Mouse (Mus musculus) liver, embryonic 12.5 days (tissue): ENCODE measurements around the gene Oip5. TPM values are rescaled to one million over a fixed set of nuclear protein-coding genes. Genes with fewer than 3 reads are reported as not detected.
"Not testable (repeated sequence)": the region's sequence is repeated elsewhere in the genome, so short reads cannot be mapped to it uniquely, and the experiment has no call there.

Source experiments
- ATAC-seq: fragments of 200-750 bp; cut with Nextera tagmentation; 2 replicates; pipeline ENCODE4 v1.8.0; 2017; ENCODE audit warnings: moderate number of reproducible peaks, mild to moderate bottlenecking, moderate library complexity
- H3K27ac ChIP-seq: fragments of 300-500 bp; sonication (generic); 2 replicates; pipeline ENCODE4 v1.5.1; 2016; ENCODE audit warnings: mild to moderate bottlenecking
- H3K27me3 ChIP-seq: fragments of 300-500 bp; sonication (generic); replicated peaks from 2 replicates; pipeline ENCODE4 v1.6.1; 2016; ENCODE audit warnings: mild to moderate bottlenecking, moderate library complexity
- H3K36me3 ChIP-seq: fragments of 300-500 bp; sonication (generic); 2 replicates; pipeline ENCODE4 v1.6.1; 2016; ENCODE audit warnings: mild to moderate bottlenecking, moderate library complexity
- H3K4me1 ChIP-seq: fragments of 300-500 bp; sonication (generic); 2 replicates; pipeline ENCODE4 v1.6.1; 2016
- H3K4me2 ChIP-seq: fragments of 300-500 bp; sonication (generic); 2 replicates; pipeline ENCODE4 v1.6.1; 2016; ENCODE audit warnings: mild to moderate bottlenecking, moderate library complexity
- H3K4me3 ChIP-seq: fragments of 300-500 bp; sonication (generic); 2 replicates; pipeline ENCODE4 v1.5.1; 2016; ENCODE audit warnings: mild to moderate bottlenecking, moderate library complexity
- H3K9ac ChIP-seq: fragments of 300-500 bp; sonication (generic); 2 replicates; pipeline ENCODE4 v1.6.1; 2016; ENCODE audit warnings: mild to moderate bottlenecking, moderate library complexity
- H3K9me3 ChIP-seq: fragments of 300-500 bp; sonication (generic); replicated peaks from 2 replicates; pipeline ENCODE4 v1.6.1; 2016; ENCODE audit warnings: mild to moderate bottlenecking, moderate library complexity
- WGBS: fragments of 180-500 bp; shearing (Covaris S2); methylation state at CpG from one replicate; pipeline ENCODE4 v1.1.7; 2016; ENCODE audit not compliant: insufficient replicate concordance; 5-methylcytosine and 5-hydroxymethylcytosine counted together
- polyA plus RNA-seq: library from polyadenylated mRNA; unstranded; fragments of >200 nt; fragmentation: Nextera tagmentation; extraction: Ambion mirVana; gene quantifications from 2 replicates; pipeline ENCODE4 v1.2.1, GENCODE M21; 2016

Gene Oip5
- 43.6 and 46.4 TPM in 2 replicates for polyA plus RNA-seq

DNA sequence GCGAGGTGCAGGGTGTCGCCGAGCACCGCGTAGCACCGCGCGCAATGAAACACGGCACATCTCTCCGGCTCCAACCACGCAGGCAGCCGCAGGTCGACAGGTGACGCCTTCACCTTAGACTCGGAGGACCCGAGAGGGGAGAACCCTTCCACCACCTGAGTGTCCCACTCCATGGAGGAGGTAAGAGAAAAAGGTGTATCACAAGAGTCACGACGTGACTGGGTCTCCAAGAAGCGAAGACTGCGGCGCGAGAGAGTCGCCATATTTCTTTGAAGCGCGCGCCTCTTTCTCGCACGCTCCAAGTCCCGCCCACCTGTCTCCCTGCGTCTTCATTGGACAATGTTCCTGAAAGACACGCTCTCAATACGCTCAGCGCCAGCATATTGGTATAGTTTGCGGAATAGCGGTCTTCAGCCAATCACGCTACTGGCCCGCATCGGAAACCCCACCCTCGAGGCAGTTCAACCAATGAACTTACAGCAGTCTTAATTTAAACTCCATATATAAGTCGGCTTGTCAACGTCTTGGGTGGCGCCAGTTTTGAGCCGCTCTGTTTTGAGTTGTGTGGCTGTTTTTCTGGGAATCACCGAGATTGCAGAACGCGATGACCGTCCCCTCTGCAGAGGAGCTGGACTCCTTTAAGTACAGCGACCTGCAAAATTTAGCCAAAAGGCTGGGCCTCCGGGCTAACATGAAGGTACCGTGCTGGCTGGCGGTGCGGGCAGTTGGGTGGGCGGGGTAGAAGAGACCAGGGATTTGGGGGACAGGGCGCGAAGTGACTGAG is at the start of gene Oip5, which contains the start of gene Nusap1:
TSS of gene Oip5 (minus strand) at position 271 of the 784 bp plus-strand sequence.
TSS of gene Nusap1 (plus strand) at position 100 of the 784 bp plus-strand sequence.
- under 1% methylated on average over 55 of the region's 55 CpGs for WGBS
- Histone ChIP-seq H3K36me3 (peaks cover 37% of the 10 kb centered on the region), H3K4me1 (peaks cover 44% of the 10 kb centered on the region), H3K4me3 (peak within 1 kb of the TSS; percentile 72), H3K9me3 (no peaks in the 10 kb centered on the region), H3K27me3 (no peaks in the 10 kb centered on the region), H3K27ac (peak within 1 kb of the TSS; percentile 89), H3K4me2 (peak within 1 kb of the TSS; percentile 77), H3K9ac (peak within 1 kb of the TSS; percentile 86)
- ATAC-seq, result peak; percentile 97

GRCm38 (mm10) chr2:119665744-119666143 is 47.5 kb upstream of the Oip5 start:
- not testable (repeated sequence) for H3K9me3 ChIP-seq, H3K4me3 ChIP-seq, H3K9ac ChIP-seq, H3K4me2 ChIP-seq, H3K27ac ChIP-seq, H3K27me3 ChIP-seq, H3K36me3 ChIP-seq, ATAC-seq
- whole genome bisulfite sequencing, result 64% methylated on average over 21 of the region's 23 CpGs
- peaks cover 28% of the 10 kb centered on the region for H3K4me1 ChIP-seq

GRCm38 (mm10) chr2:119662220-119663182 is 44.2 kb upstream of the Oip5 start, which contains the start of gene Ndufaf1:
Ndufaf1 (minus strand) TSS chr2:119662827.
- H3K36me3 ChIP-seq, result peaks cover 28% of the 10 kb centered on the region
- H3K27me3 ChIP-seq, result no peaks in the 10 kb centered on the region
- no peaks in the 10 kb centered on the region for H3K9me3 ChIP-seq
- peak within 1 kb of the TSS; percentile 74 for H3K4me2 ChIP-seq
- H3K27ac ChIP-seq, result peak within 1 kb of the TSS; percentile 76
- 1% methylated on average over 44 of the region's 44 CpGs for WGBS
- peak; percentile 89 for ATAC-seq
- peak within 1 kb of the TSS; percentile 91 for H3K9ac ChIP-seq
- H3K4me1 ChIP-seq, result peaks cover 16% of the 10 kb centered on the region
- H3K4me3 ChIP-seq, result peak within 1 kb of the TSS; percentile 77

DNA sequence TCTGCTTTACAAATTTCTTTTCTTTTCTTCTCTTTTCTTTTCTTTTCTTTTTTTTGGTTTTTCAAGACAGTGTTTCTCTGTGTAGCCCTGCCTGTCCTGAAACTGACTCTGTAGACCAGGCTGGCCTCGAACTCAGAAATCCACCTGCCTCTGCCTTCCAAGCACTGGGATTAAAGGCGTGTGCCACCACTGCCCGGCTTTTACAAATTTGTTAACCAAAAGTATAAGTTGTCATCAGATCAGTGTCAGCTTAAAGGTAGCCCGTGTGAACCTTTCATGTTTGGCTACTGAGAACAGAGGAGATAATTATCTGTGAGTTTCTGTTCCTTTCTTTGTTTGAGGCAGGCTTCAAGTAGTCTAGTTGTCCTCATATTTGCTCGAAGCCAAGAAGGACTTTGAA is 26.0 kb upstream of the Oip5 start:
- 89% methylated on average over 5 of the region's 5 CpGs for WGBS
- ATAC-seq, result no peak
- Histone ChIP-seq H3K4me2 (no peak overlapping the region), H3K27me3 (no peaks in the 10 kb centered on the region), H3K9me3 (no peaks in the 10 kb centered on the region), H3K27ac (no peak overlapping the region), H3K9ac (no peak overlapping the region), H3K36me3 (peaks cover 100% of the 10 kb centered on the region), H3K4me1 (no peaks in the 10 kb centered on the region), H3K4me3 (no peak overlapping the region)

DNA sequence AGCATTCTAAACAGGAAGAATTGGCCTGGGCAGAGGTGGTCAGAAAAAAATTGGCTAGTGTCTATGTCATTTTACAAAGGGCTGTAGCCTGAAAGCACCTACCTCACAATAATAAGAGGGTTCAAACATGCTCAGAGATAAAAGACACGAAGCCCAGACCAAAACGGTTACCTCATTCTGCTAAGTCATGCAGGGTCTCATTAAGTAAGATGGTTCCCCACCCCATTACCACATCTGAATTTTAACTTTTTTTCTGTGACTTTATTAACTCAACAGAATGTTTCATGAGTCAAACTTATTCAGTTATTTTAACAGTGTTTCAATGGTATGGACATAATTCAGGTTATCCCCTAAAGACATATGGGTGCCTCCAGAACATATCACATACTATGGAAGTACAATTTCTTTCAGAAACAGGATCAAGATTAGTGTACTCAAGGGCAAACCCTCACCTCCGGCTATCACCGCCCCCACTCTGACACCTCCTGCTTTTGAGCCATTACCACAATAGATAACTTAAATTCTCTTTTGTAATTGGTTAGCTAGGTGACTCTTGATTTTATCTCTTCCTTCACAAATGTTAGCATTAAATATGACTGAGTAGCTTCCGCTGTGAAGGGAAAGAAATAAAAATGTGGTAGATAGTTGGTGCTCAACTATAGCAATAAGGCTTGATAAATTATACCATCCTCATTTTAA is 23.1 kb upstream of the Oip5 start:
- Histone ChIP-seq H3K27me3 (no peaks in the 10 kb centered on the region), H3K4me3 (no peak overlapping the region), H3K4me1 (no peaks in the 10 kb centered on the region), H3K27ac (no peak overlapping the region), H3K4me2 (no peak overlapping the region), H3K9ac (no peak overlapping the region), H3K9me3 (no peaks in the 10 kb centered on the region), H3K36me3 (peaks cover 100% of the 10 kb centered on the region)
- 76% methylated on average over 5 of the region's 5 CpGs for WGBS
- ATAC-seq, result no peak

- Histone ChIP-seq H3K4me2 (no peak overlapping the region), H3K27me3 (no peaks in the 10 kb centered on the region), H3K9me3 (no peaks in the 10 kb centered on the region), H3K4me1 (no peaks in the 10 kb centered on the region), H3K36me3 (peaks cover 99% of the 10 kb centered on the region), H3K9ac (no peak overlapping the region), H3K27ac (no peak overlapping the region), H3K4me3 (no peak overlapping the region)
- ATAC-seq, result no peak
- WGBS, result 93% methylated on average over 1 of the region's 1 CpGs
These were observed 18.5 kb upstream of the Oip5 start for GRCm38 (mm10) chr2:119636781-119637180.

- 90% methylated on average over 2 of the region's 2 CpGs for WGBS
- Histone ChIP-seq H3K36me3 (peaks cover 47% of the 10 kb centered on the region), H3K9me3 (no peaks in the 10 kb centered on the region), H3K4me2 (peak overlapping the region; percentile 77), H3K27ac (no peak overlapping the region), H3K27me3 (no peaks in the 10 kb centered on the region), H3K9ac (peak overlapping the region; percentile 49; the same call in 1 of the 2 replicates), H3K4me3 (peak overlapping the region; percentile 72), H3K4me1 (peaks cover 46% of the 10 kb centered on the region)
- no peak for ATAC-seq
These were observed 3.0 kb upstream of the Oip5 start for GRCm38 (mm10) chr2:119621302-119621701.

DNA sequence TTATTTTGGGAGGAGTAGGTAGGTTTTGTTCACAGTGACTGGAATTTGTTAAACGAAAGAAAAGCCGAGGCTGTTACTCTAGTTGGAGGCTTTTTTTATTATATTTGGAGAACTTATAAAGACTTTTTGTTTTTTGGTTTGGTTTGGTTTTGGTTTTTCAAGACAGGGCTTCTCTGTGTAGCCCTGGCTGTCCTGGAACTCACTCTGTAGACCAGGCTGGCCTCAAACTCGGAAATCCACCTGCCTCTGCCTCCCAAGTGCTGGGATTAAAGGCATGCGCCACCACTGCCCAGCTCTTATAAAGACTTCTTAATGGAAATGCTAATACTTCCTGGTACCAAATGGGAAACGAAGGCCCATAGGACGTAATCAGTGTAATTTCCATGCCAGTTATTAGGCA is 733 bp upstream of the Oip5 start:
- not testable (repeated sequence) for ATAC-seq, H3K27me3 ChIP-seq, H3K9me3 ChIP-seq
- Histone ChIP-seq H3K36me3 (peaks cover 40% of the 10 kb centered on the region), H3K4me1 (peaks cover 47% of the 10 kb centered on the region), H3K4me3 (peak overlapping the region; percentile 72), H3K9ac (peak overlapping the region; percentile 86), H3K4me2 (peak overlapping the region; percentile 77), H3K27ac (peak overlapping the region; percentile 89)
- 7% methylated on average over 6 of the region's 6 CpGs for WGBS

GRCm38 (mm10) chr2:119617841-119618198 is 449 bp downstream of the Oip5 start:
- Histone ChIP-seq H3K4me2 (peak overlapping the region; percentile 67), H3K9me3 (no peaks in the 10 kb centered on the region), H3K27ac (peak overlapping the region; percentile 89), H3K4me3 (peak overlapping the region; percentile 72), H3K27me3 (no peaks in the 10 kb centered on the region), H3K4me1 (peaks cover 42% of the 10 kb centered on the region), H3K9ac (peak overlapping the region; percentile 81), H3K36me3 (peaks cover 38% of the 10 kb centered on the region)
- under 1% methylated on average over 13 of the region's 13 CpGs for WGBS
- ATAC-seq, result peak; percentile 73

DNA sequence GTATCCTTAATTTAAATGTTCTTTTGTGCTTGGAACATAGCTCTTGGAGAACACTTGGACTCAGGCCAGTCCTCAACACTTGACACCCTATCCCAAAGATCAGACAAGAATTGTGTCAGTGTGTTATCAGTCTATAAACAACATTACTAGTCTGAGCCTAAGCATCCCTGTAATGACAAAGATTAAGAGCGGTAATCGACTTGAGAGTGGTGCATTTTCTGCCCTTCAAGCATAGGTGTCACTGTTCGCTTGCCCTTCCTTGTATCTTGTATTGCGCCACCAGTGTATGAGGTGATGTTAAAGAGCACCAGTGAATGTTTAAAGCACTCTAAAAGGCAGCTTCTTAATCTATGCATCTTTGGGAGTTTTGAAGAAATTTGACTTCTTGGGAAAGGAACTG is 11.2 kb downstream of the Oip5 start:
- no peaks in the 10 kb centered on the region for H3K9me3 ChIP-seq
- H3K9ac ChIP-seq, result no peak overlapping the region
- ATAC-seq, result peak; percentile 44
- peaks cover 58% of the 10 kb centered on the region for H3K4me1 ChIP-seq
- no peaks in the 10 kb centered on the region for H3K27me3 ChIP-seq
- WGBS, result 68% methylated on average over 4 of the region's 4 CpGs
- H3K36me3 ChIP-seq, result peaks cover 92% of the 10 kb centered on the region
- H3K4me3 ChIP-seq, result no peak overlapping the region
- no peak overlapping the region for H3K4me2 ChIP-seq
- H3K27ac ChIP-seq, result peak overlapping the region; percentile 98

- Histone ChIP-seq H3K9ac (peak overlapping the region; percentile 41), H3K4me3 (peak overlapping the region; percentile 30), H3K27me3 (no peaks in the 10 kb centered on the region), H3K27ac (peak overlapping the region; percentile 98), H3K9me3 (no peaks in the 10 kb centered on the region), H3K4me1 (peaks cover 72% of the 10 kb centered on the region), H3K4me2 (peak overlapping the region; percentile 60), H3K36me3 (peaks cover 90% of the 10 kb centered on the region)
- WGBS, result 34% methylated on average over 6 of the region's 6 CpGs
- peak; percentile 92 for ATAC-seq
These were observed 12.8 kb downstream of the Oip5 start for GRCm38 (mm10) chr2:119605361-119605973.
